Mouse (Mus musculus): ENCODE results near the gene Cdyl.

- no peak for TF ChIP-seq POLR2A (IDR thresholded peaks at IDR 0.05; ENCODE audit: insufficient read depth, low read length)
- no peak for TF ChIP-seq CTCF (IDR thresholded peaks at IDR 0.05; ENCODE audit: low read depth, low read length)
- TF ChIP-seq EP300 (IDR thresholded peaks at IDR 0.05; ENCODE audit: insufficient read depth, low read depth, low read length), result no peak
Measured at GRCm38 (mm10) chr13:35797811-35798522, 138.3 kb downstream of the Cdyl start.

All from ES-Bruce4 (cell line).